Mouse (Mus musculus): ENCODE data around the gene Sema3d. TPM values are rescaled to one million over a fixed set of nuclear protein-coding genes. Genes with fewer than 3 reads are reported as not detected.

Sema3d gene
- polyA plus RNA-seq, 1 experiment, result 10.2 TPM

DNA sequence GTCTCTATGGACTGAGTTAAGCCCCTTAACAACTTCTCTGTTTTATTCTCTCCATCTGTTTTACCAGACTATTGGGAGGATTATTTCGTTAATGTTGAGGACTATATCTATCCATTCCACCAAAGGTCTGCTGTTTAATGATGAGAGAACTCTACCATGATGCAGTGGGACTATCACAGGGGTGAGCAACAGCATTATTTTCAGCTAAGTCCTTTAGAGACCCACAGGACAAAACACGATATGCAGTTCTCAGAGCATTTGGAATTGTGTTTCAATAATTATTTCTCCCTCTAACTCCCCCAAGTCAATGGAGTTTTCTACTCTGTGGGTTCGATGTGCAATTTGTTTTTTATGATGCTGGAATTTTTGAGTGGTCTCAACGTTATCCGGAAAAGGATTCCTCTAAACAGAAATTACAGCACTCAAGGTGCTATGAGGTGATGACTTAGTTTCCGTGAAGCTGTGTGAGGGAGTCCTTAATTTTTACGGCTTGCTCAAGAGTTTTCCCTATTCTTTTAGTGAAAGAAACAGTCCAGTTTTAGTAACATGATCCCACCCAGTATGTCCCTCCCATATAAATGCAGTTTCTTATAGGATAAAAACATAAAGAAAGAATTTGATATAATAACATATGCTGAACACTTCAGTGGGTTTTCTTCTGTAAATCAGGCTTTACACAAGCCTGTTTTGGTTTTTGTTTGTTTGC is 254.7 kb downstream of the Sema3d start:
- Histone ChIP-seq H3ac (ENCODE audit: control insufficient read depth, insufficient read length) (no peak overlapping the region), H3K27me3 (ENCODE audit: control insufficient read depth, insufficient read depth, insufficient read length) (no peaks in the 10 kb centered on the region), H3K4me3 (no peak overlapping the region), H3K36me3 (ENCODE audit: control insufficient read depth, insufficient read depth) (no peaks in the 10 kb centered on the region), H3K4me2 (ENCODE audit: low read depth) (no peak overlapping the region), H3K79me2 (ENCODE audit: control insufficient read depth, insufficient read depth) (no peaks in the 10 kb centered on the region)
- TF ChIP-seq USF1 (IDR thresholded peaks at IDR 0.05; ENCODE audit: low read depth) (no peak), MYOD1 (IDR thresholded peaks at IDR 0.05; ENCODE audit: control insufficient read depth in 1 of 3, insufficient read length in 2 of 3, low read depth in 2 of 3) (no peak), E2F4 (IDR thresholded peaks at IDR 0.05; ENCODE audit: insufficient read depth) (no peak), TCF12 (IDR thresholded peaks at IDR 0.05; ENCODE audit: insufficient read depth, poor library complexity, severe bottlenecking) (no peak), POLR2A (IDR thresholded peaks at IDR 0.05; ENCODE audit: insufficient read length, low read depth) (no peak), POLR2AphosphoS2 (IDR thresholded peaks at IDR 0.05; ENCODE audit: insufficient read length, low read depth) (no peak), SRF (IDR thresholded peaks at IDR 0.05; ENCODE audit: control insufficient read depth, insufficient read length, low read depth) (no peak), CEBPB (IDR thresholded peaks at IDR 0.05; ENCODE audit: insufficient read depth, poor library complexity, severe bottlenecking) (no peak), REST (IDR thresholded peaks at IDR 0.05; ENCODE audit: insufficient read depth, insufficient read length) (no peak), TCF3 (IDR thresholded peaks at IDR 0.05; ENCODE audit: insufficient read length, low read depth) (no peak), MAX (IDR thresholded peaks at IDR 0.05; ENCODE audit: low read depth) (no peak), MYOG (IDR thresholded peaks at IDR 0.05; ENCODE audit: control insufficient read depth in 1 of 3, insufficient read depth in 1 of 3, insufficient read length in 2 of 3, low read depth in 2 of 3) (no peak)

All from myocyte (in vitro differentiated cells).